Mouse (Mus musculus) lung, adult 2 months (tissue): ENCODE results near the gene Ankrd9. TPM values are rescaled to one million over a fixed set of nuclear protein-coding genes. Genes with fewer than 3 reads are reported as not detected.

Experiments
- DNase-seq: peaks from one replicate; pipeline ENCODE4 v3.0.0; 2022
- H3K4me1 ChIP-seq: fragments of 200-500 bp; 2 replicates; pipeline ENCODE4 v1.6.1; 2011; ENCODE audit warnings: low read length; ENCODE audit not compliant: control insufficient read depth, insufficient read depth
- H3K4me3 ChIP-seq: fragments of 200-500 bp; replicated peaks from 2 replicates; pipeline ENCODE3; 2011; ENCODE audit warnings: low read depth, mild to moderate bottlenecking, control low read depth, low read length; ENCODE audit errors: extremely low read depth
- CTCF ChIP-seq: fragments of 200-500 bp; IDR thresholded peaks from 2 replicates; pipeline ENCODE4 v1.5.1; 2011; ENCODE audit warnings: mild to moderate bottlenecking, low read length, control low read depth; ENCODE audit not compliant: insufficient read depth
- POLR2A ChIP-seq: fragments of 200-500 bp; IDR thresholded peaks from 2 replicates; pipeline ENCODE4 v1.6.1; 2011; ENCODE audit warnings: low read depth, mild to moderate bottlenecking, control low read depth, low read length, borderline replicate concordance; ENCODE audit errors: extremely low read depth
- WGBS: fragments of 180-500 bp; shearing (Covaris S2); methylation state at CpG from one replicate; pipeline ENCODE4 v1.1.7; 2018; 5-methylcytosine and 5-hydroxymethylcytosine counted together
- polyA plus RNA-seq: library from polyadenylated mRNA; depleted of rRNA; stranded (reverse); fragments of >200 nt; gene quantifications from 2 replicates; pipeline ENCODE4 v1.2.3, GENCODE M21; 2012

Gene Ankrd9
- polyA plus RNA-seq, 1 experiment, result 24.5 TPM

- WGBS, result 5% methylated on average over 23 of the region's 23 CpGs
- peak; percentile 74 for DNase-seq
- H3K4me3 ChIP-seq, result peak overlapping the region; percentile 84
- H3K4me1 ChIP-seq, result no peaks in the 10 kb centered on the region; the same call in 1 of the 2 replicates
- TF ChIP-seq CTCF (peak; percentile 76), POLR2A (no peak)
These were observed 12.7 kb upstream of the Ankrd9 start for GRCm38 (mm10) chr12:110991361-110992127.

GRCm38 (mm10) chr12:110990500-110990899, 11.7 kb upstream of the Ankrd9 start:
- TF ChIP-seq CTCF (no peak), POLR2A (no peak)
- H3K4me3 ChIP-seq, result no peak overlapping the region
- no peak for DNase-seq
- no peaks in the 10 kb centered on the region; the same call in 1 of the 2 replicates for H3K4me1 ChIP-seq
- 88% methylated on average over 7 of the region's 7 CpGs for WGBS

GRCm38 (mm10) chr12:110989409-110989808, 10.6 kb upstream of the Ankrd9 start:
- whole genome bisulfite sequencing, result 83% methylated on average over 3 of the region's 3 CpGs
- Histone ChIP-seq H3K4me1 (no peaks in the 10 kb centered on the region; the same call in 1 of the 2 replicates), H3K4me3 (no peak overlapping the region)
- TF ChIP-seq CTCF (no peak), POLR2A (no peak)
- DNase-seq, result no peak

DNA sequence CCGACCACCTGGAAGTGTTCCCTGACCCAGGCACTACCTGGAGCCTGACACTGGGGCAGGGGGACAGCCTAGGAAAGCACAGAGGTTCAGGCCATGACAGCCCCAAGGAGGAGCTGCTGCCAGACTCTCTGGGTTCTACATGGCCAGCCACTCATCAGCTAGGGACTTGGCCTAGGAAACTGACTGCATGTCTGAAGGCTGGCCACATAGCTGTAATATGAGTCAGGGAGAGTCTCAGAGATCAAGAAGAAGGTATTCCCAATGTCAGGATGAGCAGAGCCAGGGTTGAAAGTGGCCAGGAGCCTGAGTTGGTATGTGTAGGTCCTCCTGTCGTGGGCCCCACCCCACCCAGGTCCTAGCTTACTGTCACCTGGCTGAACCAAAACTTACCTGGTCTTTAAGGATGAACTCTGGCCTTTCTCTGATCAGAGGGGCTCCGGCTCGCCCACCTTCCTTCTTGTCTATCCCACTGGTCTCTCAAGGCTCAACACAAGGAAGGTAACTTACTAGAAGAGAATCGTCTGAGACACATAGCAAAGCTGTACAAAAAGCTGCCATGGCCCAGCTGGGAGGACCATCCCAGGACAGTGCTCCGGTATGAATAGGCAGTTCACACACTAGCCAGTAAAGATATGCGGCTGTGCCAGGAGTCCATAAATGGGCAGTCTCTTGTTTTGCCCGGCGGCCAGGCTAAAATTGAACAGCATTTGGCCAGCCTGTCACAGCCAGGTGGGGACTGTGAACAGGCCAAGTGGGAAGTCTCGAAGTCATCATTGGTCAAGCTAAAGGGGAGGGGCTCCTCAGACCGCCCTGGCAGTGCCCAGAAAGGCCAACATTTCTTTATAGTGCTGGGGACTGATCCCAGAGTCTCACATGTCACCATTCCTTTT, 7.9 kb upstream of the Ankrd9 start:
- no peak for DNase-seq
- H3K4me3 ChIP-seq, result no peak overlapping the region
- 87% methylated on average over 11 of the region's 11 CpGs for WGBS
- H3K4me1 ChIP-seq, result no peaks in the 10 kb centered on the region; the same call in 1 of the 2 replicates
- TF ChIP-seq CTCF (no peak), POLR2A (no peak)

GRCm38 (mm10) chr12:110985141-110985540, 6.3 kb upstream of the Ankrd9 start:
- Histone ChIP-seq H3K4me1 (no peaks in the 10 kb centered on the region), H3K4me3 (no peak overlapping the region)
- WGBS, result 65% methylated on average over 9 of the region's 9 CpGs
- no peak for DNase-seq
- no peak for TF ChIP-seq POLR2A
- no peak for TF ChIP-seq CTCF

GRCm38 (mm10) chr12:110984598-110984997, 5.8 kb upstream of the Ankrd9 start:
- Histone ChIP-seq H3K4me1 (no peaks in the 10 kb centered on the region), H3K4me3 (no peak overlapping the region)
- 49% methylated on average over 4 of the region's 4 CpGs for WGBS
- no peak for TF ChIP-seq POLR2A
- TF ChIP-seq CTCF, result no peak
- no peak for DNase-seq

DNA sequence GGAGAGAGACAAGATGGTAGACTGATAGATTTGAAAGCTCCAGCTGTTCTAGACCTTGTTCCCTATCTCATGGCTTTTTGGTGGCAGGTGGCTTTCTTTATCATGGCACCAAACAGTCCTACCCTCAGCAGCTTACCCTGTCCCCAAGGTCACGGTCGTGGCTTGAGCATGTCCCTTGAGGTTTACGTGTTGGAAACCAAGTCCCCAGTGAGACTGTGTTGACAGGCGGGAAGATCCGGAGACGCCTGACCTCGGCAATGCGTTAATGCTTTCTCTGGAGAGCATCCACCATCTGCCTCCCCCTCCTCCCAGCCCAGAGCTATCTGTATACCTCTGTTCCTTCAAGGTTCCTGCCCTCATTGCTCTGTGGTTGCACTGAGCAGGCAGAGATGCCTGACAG, 4.9 kb upstream of the Ankrd9 start:
- WGBS, result 79% methylated on average over 8 of the region's 8 CpGs
- Histone ChIP-seq H3K4me3 (no peak overlapping the region), H3K4me1 (peaks cover 2% of the 10 kb centered on the region; the same call in 1 of the 2 replicates)
- TF ChIP-seq POLR2A (no peak), CTCF (no peak)
- no peak for DNase-seq

- peaks cover 5% of the 10 kb centered on the region; the same call in 1 of the 2 replicates for H3K4me1 ChIP-seq
- WGBS, result 80% methylated on average over 8 of the region's 8 CpGs
- DNase-seq, result no peak
- TF ChIP-seq CTCF (no peak), POLR2A (no peak)
- H3K4me3 ChIP-seq, result no peak overlapping the region
These were observed 4.2 kb upstream of the Ankrd9 start for GRCm38 (mm10) chr12:110983083-110983482.

- 80% methylated on average over 3 of the region's 3 CpGs for WGBS
- H3K4me3 ChIP-seq, result no peak overlapping the region
- peaks cover 5% of the 10 kb centered on the region; the same call in 1 of the 2 replicates for H3K4me1 ChIP-seq
- DNase-seq, result no peak
- TF ChIP-seq POLR2A, result no peak
- no peak for TF ChIP-seq CTCF
These were observed 2.9 kb upstream of the Ankrd9 start for GRCm38 (mm10) chr12:110981736-110982135.

GRCm38 (mm10) chr12:110979808-110980207, 968 bp upstream of the Ankrd9 start:
- H3K4me1 ChIP-seq, result peaks cover 5% of the 10 kb centered on the region; the same call in 1 of the 2 replicates
- no peak for TF ChIP-seq POLR2A
- TF ChIP-seq CTCF, result no peak
- 65% methylated on average over 3 of the region's 3 CpGs for WGBS
- H3K4me3 ChIP-seq, result no peak overlapping the region
- DNase-seq, result no peak
